Mouse (Mus musculus) thymus, postnatal 25 days (tissue): ENCODE results near the gene Lef1.

Source experiments
- DNase-seq: peaks from one replicate; pipeline ENCODE4 v3.0.0; 2022

Gene Lef1

DNA sequence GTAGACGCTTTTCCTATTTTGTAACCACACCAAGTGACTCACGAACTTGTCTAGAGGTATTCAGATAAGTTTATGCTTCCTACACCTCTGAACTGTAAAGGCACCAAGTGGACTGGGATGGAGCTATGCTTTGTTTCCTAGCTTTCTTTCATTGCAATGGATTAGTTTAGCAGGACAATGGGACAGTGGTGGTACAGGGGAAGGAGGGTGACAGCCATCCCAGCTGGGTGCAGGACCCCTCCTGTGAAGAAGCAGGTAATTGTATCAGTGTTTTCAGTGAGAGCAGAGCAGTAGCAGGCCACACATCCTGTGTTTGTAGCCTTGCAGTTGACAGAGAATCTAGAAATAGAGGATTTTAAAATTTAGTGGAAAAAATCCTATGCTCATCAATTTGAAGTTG is 34.0 kb downstream of the Lef1 start:
- DNase-seq, result no peak

DNA sequence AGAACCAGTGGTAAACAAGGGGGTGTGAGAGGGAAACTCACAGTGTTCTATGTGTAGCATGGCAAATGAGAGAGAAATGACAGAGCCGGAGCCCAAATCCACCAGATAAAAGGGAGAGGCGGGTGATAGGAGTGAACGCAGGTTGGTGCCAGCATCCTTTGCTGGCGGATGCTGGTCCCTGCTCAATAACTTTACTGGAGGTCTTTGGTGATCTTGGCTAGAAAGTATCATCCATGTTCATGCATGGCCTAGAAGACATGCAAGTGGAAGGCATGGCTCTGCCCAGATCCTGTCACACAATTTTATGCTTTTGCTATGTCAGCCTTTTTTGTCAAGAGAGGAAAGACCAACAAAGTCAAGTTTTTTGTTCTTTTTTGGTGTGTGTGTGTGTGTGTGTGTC is 42.6 kb downstream of the Lef1 start:
- DNase-seq, result no peak

GRCm38 (mm10) chr3:131153896-131154295 is 43.6 kb downstream of the Lef1 start:
- peak; percentile 51 for DNase-seq

DNA sequence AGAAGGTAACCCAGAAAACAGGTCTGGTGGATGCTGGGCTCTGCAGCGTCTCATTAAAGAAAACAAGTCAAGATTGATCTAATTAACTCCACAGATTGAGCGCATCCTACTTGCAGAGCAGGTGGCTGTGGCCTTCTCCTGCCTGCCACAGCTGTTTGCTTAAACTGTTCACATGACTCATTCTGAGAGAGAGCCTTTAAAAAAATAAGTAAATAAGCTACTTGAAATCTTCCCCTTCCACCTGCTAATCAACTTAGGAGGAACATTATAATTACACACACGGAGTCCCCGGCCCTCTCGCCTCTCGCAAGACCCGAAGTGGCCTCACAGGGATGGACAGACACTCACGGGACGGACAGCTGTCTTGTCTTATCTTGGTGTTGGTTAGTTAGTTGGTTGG is 44.3 kb downstream of the Lef1 start:
- DNase-seq, result no peak

DNA sequence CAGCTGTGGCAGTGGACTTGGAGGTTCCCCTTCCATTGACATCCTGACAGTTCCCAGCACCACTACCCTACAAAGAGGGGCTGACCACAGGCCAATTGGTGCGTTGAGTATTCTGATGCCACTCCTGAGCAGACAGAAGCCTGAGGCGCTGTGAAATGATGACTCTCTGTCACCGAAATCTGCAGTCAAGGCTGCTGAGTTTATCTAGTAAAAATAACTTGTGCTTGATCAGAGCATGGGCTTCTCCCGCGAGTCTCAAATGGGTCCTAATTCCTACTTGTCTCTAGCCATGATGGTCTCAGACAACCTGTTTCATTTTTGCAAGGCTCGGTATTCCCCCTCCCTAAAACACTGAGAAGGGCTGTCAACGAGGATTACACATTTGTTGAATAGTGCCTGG is 44.8 kb downstream of the Lef1 start:
- no peak for DNase-seq

DNA sequence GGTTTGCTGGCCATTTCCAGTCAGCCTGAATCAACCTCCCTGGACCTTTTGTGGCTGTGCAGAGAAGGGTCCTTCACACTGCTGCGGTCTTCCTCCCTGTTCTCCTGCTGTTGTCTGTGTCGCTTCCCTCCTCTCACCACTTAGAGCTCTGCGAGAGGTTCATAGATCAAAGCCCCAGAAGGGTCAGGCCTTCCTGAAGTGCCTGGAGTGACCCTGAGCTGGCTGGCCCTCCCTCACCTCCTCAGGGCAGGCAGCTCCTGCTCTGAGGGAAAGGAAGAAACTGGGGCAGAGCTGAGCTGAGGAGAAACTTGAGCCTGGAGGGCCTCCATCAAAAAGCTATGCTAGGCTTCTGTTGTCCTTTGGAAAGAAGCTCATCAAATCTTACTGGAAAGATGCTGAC is 45.4 kb downstream of the Lef1 start:
- DNase-seq, result no peak

DNA sequence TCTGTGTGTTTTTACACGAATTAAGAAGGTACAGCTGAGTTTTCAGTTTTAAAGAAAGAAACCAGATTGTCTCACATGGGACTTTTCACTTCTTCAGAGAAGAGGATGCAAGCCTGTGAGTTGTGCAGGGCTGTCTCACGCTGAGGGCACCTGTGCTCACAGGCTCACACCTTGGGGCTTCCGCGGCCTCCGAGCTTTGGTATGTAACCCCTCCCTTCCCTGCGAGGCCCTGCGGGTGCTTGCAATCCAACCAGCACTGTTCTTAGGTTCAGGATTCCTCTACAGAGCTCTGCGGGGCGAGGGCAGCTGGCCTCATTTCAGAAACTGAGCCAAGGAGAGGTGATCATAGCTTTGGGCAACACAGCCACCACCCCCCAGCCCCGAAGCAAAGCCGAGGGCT is 46.1 kb downstream of the Lef1 start:
- peak; percentile 70 for DNase-seq

DNA sequence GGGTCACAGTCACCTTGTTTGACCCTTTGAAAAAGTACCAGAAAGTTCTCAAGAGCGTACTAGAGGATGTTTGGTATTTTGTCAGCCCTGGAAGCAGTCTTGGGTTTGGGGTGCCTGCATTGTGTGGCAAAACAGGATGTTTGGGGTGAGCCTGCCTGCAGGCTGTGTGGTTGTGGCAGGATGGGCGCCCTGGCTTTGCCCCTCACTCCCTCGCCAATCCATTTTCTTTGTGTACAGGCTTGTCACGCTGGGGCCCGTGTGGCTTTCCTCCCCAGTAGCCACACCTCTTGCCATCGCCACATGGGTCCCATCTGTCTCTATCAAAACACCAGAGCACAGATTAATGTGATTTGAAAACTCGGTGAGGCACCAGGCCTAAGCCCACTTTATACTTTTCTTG is 47.2 kb downstream of the Lef1 start:
- DNase-seq, result peak; percentile 78

DNA sequence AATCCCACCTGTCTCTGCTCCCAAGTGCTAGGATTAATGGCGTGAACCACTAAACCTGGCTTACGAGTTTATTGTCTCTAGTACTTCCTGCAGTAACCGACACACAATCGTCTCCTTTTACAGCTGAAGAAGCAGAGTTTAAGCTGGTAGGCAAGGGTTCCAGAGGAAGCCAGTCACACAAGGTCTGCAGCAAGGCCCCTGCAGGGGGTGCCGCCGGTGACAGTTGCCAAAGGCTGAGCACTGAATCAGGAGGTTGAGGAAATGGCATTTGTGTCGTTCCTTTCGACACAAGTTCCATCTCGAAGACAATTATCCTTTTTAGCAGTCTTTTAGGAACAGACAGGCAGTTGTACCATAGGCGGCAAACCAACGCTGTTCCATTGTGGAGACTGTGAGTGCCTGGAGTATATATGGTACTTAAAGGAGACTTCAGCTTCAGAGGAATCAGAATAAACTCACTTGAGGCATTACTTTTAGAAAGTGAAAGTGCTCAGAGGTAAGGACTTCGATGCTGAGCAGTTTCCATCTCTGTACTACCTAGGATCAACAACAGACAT is 49.0 kb downstream of the Lef1 start:
- peak; percentile 66 for DNase-seq

DNA sequence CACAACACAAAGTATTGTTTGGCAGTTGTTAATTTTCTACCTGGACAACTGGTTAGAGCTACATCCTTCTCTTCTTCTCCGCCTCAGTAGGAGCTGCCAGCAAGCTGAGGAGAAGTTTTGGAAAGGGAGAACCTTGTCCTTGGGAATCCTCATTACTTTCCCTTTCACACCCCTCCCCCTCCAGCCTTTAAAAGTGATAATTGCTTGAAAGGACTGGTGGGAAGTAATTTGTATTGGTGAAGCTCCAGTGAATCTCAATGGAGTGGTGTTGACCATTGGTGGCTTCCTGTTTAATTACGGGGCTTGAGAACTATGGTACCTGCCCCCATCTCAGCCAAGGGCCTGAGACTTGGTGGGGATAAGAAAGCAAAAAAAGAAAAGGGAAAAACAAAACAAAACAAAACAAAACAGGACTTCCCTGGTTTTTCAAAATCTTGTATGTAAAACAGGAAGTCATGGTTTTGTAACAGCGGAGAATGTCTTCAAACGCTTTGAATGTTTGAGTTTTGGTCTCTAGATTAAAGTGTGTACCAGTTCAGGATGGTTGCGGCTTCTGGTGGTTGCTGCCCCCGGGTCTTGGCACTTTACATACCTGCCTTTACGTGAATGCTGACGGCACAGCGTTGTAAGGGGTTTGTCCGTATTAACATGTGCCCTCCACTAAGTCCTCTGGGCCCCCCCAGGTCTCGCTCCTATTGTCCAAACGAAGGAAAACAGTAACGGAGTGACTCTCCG is 49.8 kb downstream of the Lef1 start:
- DNase-seq, result peak; percentile 39

DNA sequence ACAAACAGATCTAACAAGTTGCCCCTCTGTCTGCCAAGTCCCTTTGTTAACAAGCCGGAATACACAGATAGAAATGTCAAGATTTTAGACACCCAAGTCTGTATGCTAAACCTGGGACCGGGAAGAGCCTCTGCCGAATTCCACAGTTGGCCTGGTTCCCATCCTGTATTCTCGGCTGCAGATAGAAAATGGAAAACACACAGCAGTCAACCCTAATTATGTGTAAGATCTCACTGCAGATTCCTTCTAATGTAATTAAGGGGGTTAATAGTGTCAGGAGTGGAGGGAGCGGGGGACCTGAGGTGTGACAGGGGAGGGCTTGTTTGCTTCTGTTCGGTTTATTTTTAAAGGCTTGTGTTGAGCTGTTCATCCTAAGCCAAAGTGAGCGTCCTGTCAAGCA is 50.6 kb downstream of the Lef1 start:
- DNase-seq, result no peak

GRCm38 (mm10) chr3:131167731-131168130 is 57.5 kb downstream of the Lef1 start:
- no peak for DNase-seq

- DNase-seq, result no peak
Observed at GRCm38 (mm10) chr3:131169161-131169560, 58.9 kb downstream of the Lef1 start.

DNA sequence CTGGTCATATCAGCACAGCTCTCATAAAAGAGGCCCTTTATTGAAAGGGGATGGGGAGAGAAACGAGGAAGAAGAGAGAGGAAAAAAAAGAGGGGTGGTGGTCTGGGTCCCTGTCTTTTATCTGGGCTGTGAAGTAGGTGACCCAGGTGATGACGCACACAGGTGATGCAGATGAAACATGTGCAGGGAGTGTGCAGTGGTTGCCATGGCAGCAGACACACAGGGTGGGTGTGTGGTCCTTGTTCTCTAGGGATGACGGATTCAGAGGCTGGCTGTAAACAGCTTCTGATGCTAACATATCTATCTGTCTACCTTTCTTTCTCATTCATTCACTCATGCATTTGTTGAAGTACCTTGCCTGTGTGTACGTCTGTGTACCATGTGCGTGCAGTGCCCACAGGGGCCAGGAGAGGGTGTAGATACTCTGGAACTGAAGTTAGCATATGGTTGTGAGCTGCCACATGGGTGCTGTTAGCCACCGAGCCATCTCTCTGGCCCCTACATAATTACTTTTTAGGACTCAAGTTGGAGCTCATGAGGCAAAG is 59.9 kb downstream of the Lef1 start:
- no peak for DNase-seq

- no peak for DNase-seq
Observed at GRCm38 (mm10) chr3:131171292-131171960, 61.2 kb downstream of the Lef1 start.

DNA sequence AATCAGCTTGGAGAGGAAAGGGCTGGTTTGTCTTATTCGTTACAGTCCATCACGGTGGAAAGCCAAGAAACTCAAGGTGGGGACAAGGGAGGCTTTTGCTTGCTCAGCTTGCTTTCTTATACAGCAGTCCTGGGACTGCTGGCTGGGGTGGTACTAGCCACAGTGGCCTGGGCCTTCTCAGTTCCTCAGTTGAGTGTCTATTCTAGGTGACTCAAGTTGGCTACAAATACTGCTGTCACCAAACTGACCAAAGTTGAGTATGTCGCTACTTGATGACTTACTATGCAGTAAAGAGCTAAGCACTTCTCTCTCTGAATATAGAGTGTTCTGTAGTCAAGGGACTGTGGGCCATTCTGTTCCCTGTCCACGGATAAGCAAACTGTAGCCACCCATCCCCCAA is 62.0 kb downstream of the Lef1 start:
- DNase-seq, result no peak

GRCm38 (mm10) chr3:131181006-131181405 is 70.7 kb downstream of the Lef1 start:
- DNase-seq, result no peak

DNA sequence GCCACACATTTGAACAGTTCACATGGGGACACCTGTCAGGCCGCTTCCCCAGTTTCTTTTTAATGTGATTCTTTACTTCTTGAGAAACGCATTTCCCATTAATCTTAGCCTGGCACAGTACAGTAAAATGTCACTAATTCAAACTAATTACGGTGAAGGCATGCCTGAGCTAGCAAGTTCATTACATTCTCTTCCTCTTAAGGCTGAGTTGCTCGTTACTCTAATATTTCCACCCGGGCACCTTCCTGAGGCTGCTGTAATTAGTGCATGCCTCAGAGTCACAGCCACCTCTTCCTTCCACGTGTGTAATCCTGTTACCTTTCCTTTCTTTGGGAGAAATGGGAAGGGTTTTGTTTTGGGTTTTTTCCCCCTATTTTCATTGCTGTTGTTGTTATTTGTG is 71.9 kb downstream of the Lef1 start:
- DNase-seq, result no peak

- DNase-seq, result no peak
Observed at GRCm38 (mm10) chr3:131186193-131186592, 75.9 kb downstream of the Lef1 start.

DNA sequence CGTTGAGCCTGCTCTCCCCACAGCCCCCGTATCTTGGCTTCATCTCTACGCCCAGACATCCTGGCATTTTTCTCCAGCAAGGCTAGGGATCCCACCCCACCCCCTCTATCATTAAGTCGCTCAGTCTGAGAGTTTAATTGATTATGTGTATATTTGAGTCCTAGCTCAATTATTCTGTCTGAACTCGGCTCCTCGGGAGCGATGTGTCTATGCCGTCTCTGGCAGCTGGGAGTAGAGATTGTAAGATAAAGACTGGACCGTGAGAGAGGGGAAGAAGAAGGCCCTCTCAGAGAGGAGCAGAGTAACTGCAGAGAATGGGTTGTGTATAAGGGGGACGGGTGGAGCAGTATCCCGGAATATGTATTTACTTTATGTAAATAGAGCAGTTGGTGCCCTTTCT is 80.0 kb downstream of the Lef1 start:
- no peak for DNase-seq

DNA sequence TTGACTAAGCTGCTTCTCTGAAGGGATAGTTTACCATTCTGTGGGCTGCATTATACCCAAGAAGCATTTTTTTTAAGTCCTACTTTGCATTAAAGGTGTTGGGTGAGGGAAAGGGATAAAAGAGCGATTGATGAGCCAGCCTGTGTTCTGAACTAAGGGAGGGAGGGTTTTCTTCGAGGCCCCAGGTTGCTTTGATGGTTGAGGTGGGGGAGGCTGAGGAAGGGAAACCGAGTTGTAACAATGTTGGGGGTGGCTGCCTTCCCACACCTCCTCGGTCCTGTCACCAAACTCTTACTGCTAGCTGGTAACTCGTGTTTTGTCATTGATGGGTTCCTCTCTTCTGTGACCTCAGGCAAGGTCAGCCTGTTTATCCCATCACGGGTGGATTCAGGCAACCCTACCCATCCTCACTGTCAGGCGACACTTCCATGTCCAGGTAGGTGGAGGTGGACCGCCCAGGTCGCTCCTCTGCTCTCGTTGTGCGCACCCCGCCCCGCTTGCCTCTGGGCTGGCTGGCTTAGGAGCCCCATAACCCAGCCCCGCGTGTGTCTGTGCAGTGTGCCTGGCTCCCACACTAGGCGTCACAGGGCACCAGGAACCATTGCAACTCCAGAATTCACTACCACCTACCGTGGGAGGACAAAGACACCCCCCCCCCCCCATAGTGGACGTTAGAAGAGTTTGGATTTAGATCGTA is 80.5 kb downstream of the Lef1 start:
- DNase-seq, result no peak

- no peak for DNase-seq
Observed at GRCm38 (mm10) chr3:131191454-131191853, 81.2 kb downstream of the Lef1 start.

GRCm38 (mm10) chr3:131196050-131196449 is 85.8 kb downstream of the Lef1 start:
- no peak for DNase-seq
